Mouse (Mus musculus): ENCODE results near the gene Gm10662. TPM values are rescaled to one million over a fixed set of nuclear protein-coding genes. Genes with fewer than 3 reads are reported as not detected.

Gene Gm10662
- not detected for polyA plus RNA-seq (2017; shearing (Covaris generic))

GRCm38 (mm10) chr7:23144380-23144779 is at the start of gene Gm10662:
TSS of gene Gm10662 (minus strand) at chr7:23144480.

Other genes with a start within 250 kb of the Gm10662 start
- not detected for gene Gm4214, start 159.8 kb downstream of the Gm10662 start, polyA plus RNA-seq (2017; shearing (Covaris generic))
- gene Gm4216, start 124.6 kb downstream of the Gm10662 start, polyA plus RNA-seq (2017; shearing (Covaris generic)), result not detected
- gene Vmn1r163, start 88.9 kb downstream of the Gm10662 start, polyA plus RNA-seq (2017; shearing (Covaris generic)), result not detected
- not detected for gene Gm8720, start 77.0 kb downstream of the Gm10662 start, polyA plus RNA-seq (2017; shearing (Covaris generic))
- not detected for gene Vmn1r165, start 72.9 kb upstream of the Gm10662 start, polyA plus RNA-seq (2017; shearing (Covaris generic))
- not detected for gene Vmn1r166, start 107.2 kb upstream of the Gm10662 start, polyA plus RNA-seq (2017; shearing (Covaris generic))
- not detected for gene Gm6902, start 134.4 kb upstream of the Gm10662 start, polyA plus RNA-seq (2017; shearing (Covaris generic))
- not detected for gene Nlrp4e, start 156.7 kb upstream of the Gm10662 start, polyA plus RNA-seq (2017; shearing (Covaris generic))
- gene Nlrp5, start 241.4 kb upstream of the Gm10662 start, polyA plus RNA-seq (2017; shearing (Covaris generic)), result not detected